9 mouse cellular contexts compared by ENCODE assay signal in genomic region chr10:21382914-21383313, GRCm38 (mm10). TPM values are rescaled to one million over a fixed set of nuclear protein-coding genes. Genes with fewer than 3 reads are reported as not detected.
DNase-seq lines count a peak whose midpoint lies in the region; ATAC-seq and TF ChIP-seq lines count a peak whose summit lies in the region.
"Had no signal": no experiment of that assay in that cellular context is flagged by ENCODE, and none has a peak within 500 bp of the region (broad histone marks: within the 10 kb centered on the region; RNA-seq: fewer than 3 reads in every experiment).

No protein-coding gene starts in this region.

- peak; percentile 62 for ATAC-seq in forebrain, embryonic 13.5 days
- ATAC-seq in lung, embryonic 14.5 days (ENCODE audit: insufficient read depth): no peak
- ATAC-seq in activated CD4-positive, CD25-positive, alpha-beta regulatory T cell, adult 4 months: peak; percentile 85
- ATAC-seq in forebrain, embryonic 16.5 days: peak; percentile 68
- peak; percentile 71 for ATAC-seq in megakaryocyte, adult 5-6 weeks (ENCODE audit: poor library complexity, severe bottlenecking)

- H3K4me1 ChIP-seq in forebrain, embryonic 13.5 days: no peaks in the 10 kb centered on the region
- H3K4me1 ChIP-seq in forebrain, embryonic 10.5 days: no peaks in the 10 kb centered on the region
- H3K4me1 ChIP-seq in lung, embryonic 14.5 days (ENCODE audit: insufficient read depth): no peaks in the 10 kb centered on the region
- no peaks in the 10 kb centered on the region for H3K4me1 ChIP-seq in lung, adult 2 months (ENCODE audit: control insufficient read depth, insufficient read depth, low read length)
- H3K4me1 ChIP-seq in forebrain, embryonic 16.5 days (replicated peaks; ENCODE audit: control insufficient read depth, insufficient read depth, low read length): no peaks in the 10 kb centered on the region

- no peak overlapping the region for H3K4me3 ChIP-seq in forebrain, embryonic 13.5 days
- no peak overlapping the region for H3K4me3 ChIP-seq in forebrain, embryonic 10.5 days
- no peak overlapping the region for H3K4me3 ChIP-seq in lung, embryonic 14.5 days (ENCODE audit: low read depth, low read length)
- H3K4me3 ChIP-seq in lung, adult 2 months (replicated peaks; ENCODE audit: extremely low read depth, low read depth, low read length): no peak overlapping the region
- H3K4me3 ChIP-seq in forebrain, embryonic 16.5 days (replicated peaks; ENCODE audit: low read length): no peak overlapping the region

- H3K27ac ChIP-seq in forebrain, embryonic 13.5 days: no peak overlapping the region
- no peak overlapping the region for H3K27ac ChIP-seq in forebrain, embryonic 10.5 days
- no peak overlapping the region for H3K27ac ChIP-seq in lung, embryonic 14.5 days (ENCODE audit: low read depth)
- H3K27ac ChIP-seq in forebrain, embryonic 16.5 days (ENCODE audit: low read length): no peak overlapping the region

- H3K27me3 ChIP-seq in forebrain, embryonic 13.5 days: no peaks in the 10 kb centered on the region
- H3K27me3 ChIP-seq in forebrain, embryonic 10.5 days (ENCODE audit: poor library complexity, severe bottlenecking): no peaks in the 10 kb centered on the region
- no peaks in the 10 kb centered on the region for H3K27me3 ChIP-seq in lung, embryonic 14.5 days (ENCODE audit: insufficient read depth, low read length)
- no peaks in the 10 kb centered on the region for H3K27me3 ChIP-seq in forebrain, embryonic 16.5 days (replicated peaks; ENCODE audit: control insufficient read depth, insufficient read depth, low read length)

- H3K9me3 ChIP-seq in forebrain, embryonic 13.5 days (replicated peaks): no peaks in the 10 kb centered on the region
- no peaks in the 10 kb centered on the region for H3K9me3 ChIP-seq in forebrain, embryonic 10.5 days
- H3K9me3 ChIP-seq in lung, embryonic 14.5 days (ENCODE audit: low read depth, low read length): no peaks in the 10 kb centered on the region
- no peaks in the 10 kb centered on the region for H3K9me3 ChIP-seq in forebrain, embryonic 16.5 days (ENCODE audit: control insufficient read depth, low read length)

- H3K4me2 ChIP-seq in forebrain, embryonic 13.5 days: no peak overlapping the region
- H3K4me2 ChIP-seq in lung, embryonic 14.5 days: no peak overlapping the region
- H3K4me2 ChIP-seq in forebrain, embryonic 16.5 days (ENCODE audit: low read length): no peak overlapping the region

- no peak overlapping the region for H3K9ac ChIP-seq in forebrain, embryonic 13.5 days
- H3K9ac ChIP-seq in lung, embryonic 14.5 days: no peak overlapping the region
- H3K9ac ChIP-seq in forebrain, embryonic 16.5 days (replicated peaks; ENCODE audit: low read depth, low read length): no peak overlapping the region

- TF ChIP-seq CTCF in lung, embryonic 14.5 days (IDR thresholded peaks at IDR 0.05; ENCODE audit: low read depth): peak; percentile 82
- TF ChIP-seq CTCF in lung, adult 2 months (IDR thresholded peaks at IDR 0.05; ENCODE audit: insufficient read depth, low read length): no peak; the same call in 1 of the 2 replicates

- WGBS in forebrain, embryonic 13.5 days: 25% methylated on average over 6 of the region's 6 CpGs
- 30% methylated on average over 6 of the region's 6 CpGs for WGBS in forebrain, embryonic 10.5 days
- 13% methylated on average over 6 of the region's 6 CpGs for WGBS in lung, embryonic 14.5 days
- WGBS in lung, adult 2 months: 7% methylated on average over 6 of the region's 6 CpGs
- WGBS in forebrain, embryonic 16.5 days: 23% methylated on average over 6 of the region's 6 CpGs

- no peaks in the 10 kb centered on the region for H3K36me3 ChIP-seq in forebrain, embryonic 13.5 days (ENCODE audit: poor library complexity, severe bottlenecking)
- no peaks in the 10 kb centered on the region for H3K36me3 ChIP-seq in forebrain, embryonic 10.5 days (replicated peaks)
- H3K36me3 ChIP-seq in lung, embryonic 14.5 days (ENCODE audit: insufficient read depth): no peaks in the 10 kb centered on the region
- no peaks in the 10 kb centered on the region for H3K36me3 ChIP-seq in forebrain, embryonic 16.5 days (ENCODE audit: control insufficient read depth, insufficient read depth)

- no peak for DNase-seq in forebrain, embryonic 10.5 days (ENCODE audit: extremely low spot score, low spot score)
- peak; percentile 94 for DNase-seq in lung, embryonic 14.5 days
- DNase-seq in lung, adult 2 months: no peak
- DNase-seq in spleen, adult 12 weeks (ENCODE audit: low spot score): no peak

- TF ChIP-seq POLR2A in lung, adult 2 months (IDR thresholded peaks at IDR 0.05; ENCODE audit: borderline replicate concordance, extremely low read depth, low read depth, low read length): no peak

RNA-seq across cellular contexts. Expression of gene Aldh8a1, which starts 5.8 kb away (rescaled TPM):
- 0.06 and 0.08 TPM in 2 replicates for polyA plus RNA-seq in forebrain, embryonic 13.5 days (2015; fragmentation: Nextera tagmentation; extraction: Ambion mirVana)
- not detected in 2 replicates for polyA plus RNA-seq in forebrain, embryonic 10.5 days (2016; fragmentation: Nextera tagmentation; extraction: Ambion mirVana)
- 0.08 TPM in 1 of 2 replicates, not detected in the other for polyA plus RNA-seq in lung, embryonic 14.5 days (2014; fragmentation: Nextera tagmentation; extraction: Ambion mirVana)
- 0.05 and 0.22 TPM in 2 replicates for polyA plus RNA-seq in lung, adult 2 months (2012; rRNA removed)
- under 1 TPM in 1 of 2 experiments, not detected in 1; 0.29 TPM for polyA plus RNA-seq in activated CD4-positive, CD25-positive, alpha-beta regulatory T cell, adult 4 months (2017; shearing (Covaris generic))
- not detected in 2 replicates for polyA plus RNA-seq in forebrain, embryonic 16.5 days (2015; fragmentation: Nextera tagmentation; extraction: Ambion mirVana)
- total RNA-seq in megakaryocyte, adult 5-6 weeks (2015): 0.09 TPM in 1 of 2 replicates, not detected in the other
- 0.11 TPM in 1 of 2 replicates, not detected in the other for total RNA-seq in megakaryocyte, adult 5-6 weeks (2017)
- total RNA-seq: layer of hippocampus, postnatal 14 days had no signal
